Mouse (Mus musculus) kidney, adult 2 months (tissue): ENCODE data around the gene Frem3.

Experiments used
- CTCF ChIP-seq: fragments of 200-500 bp; conservative IDR thresholded peaks from 2 replicates; pipeline ENCODE4 v1.5.1; 2011; ENCODE audit warnings: low read depth, mild to moderate bottlenecking, control low read depth, low read length, moderate library complexity, mixed read lengths; ENCODE audit not compliant: insufficient read depth, insufficient read length
- POLR2A ChIP-seq: fragments of 200-500 bp; IDR thresholded peaks from one replicate; pipeline ENCODE4 v1.6.1; 2011; ENCODE audit warnings: low read depth, low read length, control low read depth

- TF ChIP-seq CTCF (no peak), POLR2A (no peak)
Observed at GRCm38 (mm10) chr8:80607082-80607481, 3.8 kb upstream of the Frem3 start.
